Mouse (Mus musculus) lung, postnatal 25 days (tissue): ENCODE results near the gene Tcf19.
"Not testable (repeated sequence)": the region's sequence is repeated elsewhere in the genome, so short reads cannot be mapped to it uniquely, and the experiment has no call there.

Source experiments
- DNase-seq: peaks from one replicate; pipeline ENCODE4 v3.0.0; 2022; ENCODE audit warnings: low spot score

Gene Tcf19

GRCm38 (mm10) chr17:35532360-35532759 is 15.7 kb upstream of the Tcf19 start:
- DNase-seq = no peak

- no peak for DNase-seq
These were observed 10.0 kb upstream of the Tcf19 start for GRCm38 (mm10) chr17:35526644-35527043.

- DNase-seq = no peak
These were observed 7.7 kb upstream of the Tcf19 start for GRCm38 (mm10) chr17:35524354-35524753.

GRCm38 (mm10) chr17:35517526-35517925 is 902 bp upstream of the Tcf19 start:
- no peak for DNase-seq

- DNase-seq = no peak
These were observed 548 bp downstream of the Tcf19 start for GRCm38 (mm10) chr17:35515911-35516640.

GRCm38 (mm10) chr17:35514756-35515155 is 1.9 kb downstream of the Tcf19 start:
- DNase-seq = no peak

- DNase-seq = peak; percentile 76
These were observed 2.7 kb downstream of the Tcf19 start for GRCm38 (mm10) chr17:35513886-35514285.

GRCm38 (mm10) chr17:35512916-35513626 is 3.6 kb downstream of the Tcf19 start:
- DNase-seq = no peak

GRCm38 (mm10) chr17:35509284-35509683 is 7.3 kb downstream of the Tcf19 start:
- DNase-seq = peak; percentile 32

- not testable (repeated sequence) for DNase-seq
These were observed 8.3 kb downstream of the Tcf19 start for GRCm38 (mm10) chr17:35508279-35508678.

GRCm38 (mm10) chr17:35507556-35508260 is 8.9 kb downstream of the Tcf19 start:
- DNase-seq = no peak

- no peak for DNase-seq
These were observed 9.7 kb downstream of the Tcf19 start for GRCm38 (mm10) chr17:35506881-35507280.

- no peak for DNase-seq
These were observed 10.8 kb downstream of the Tcf19 start, which contains the start of gene Pou5f1 for GRCm38 (mm10) chr17:35505776-35506175. TSS of gene Pou5f1 (plus strand) at chr17:35506018.

- no peak for DNase-seq
These were observed 11.8 kb downstream of the Tcf19 start for GRCm38 (mm10) chr17:35504628-35505481.

GRCm38 (mm10) chr17:35503849-35504248 is 12.8 kb downstream of the Tcf19 start:
- no peak for DNase-seq

- DNase-seq = no peak
These were observed 13.9 kb downstream of the Tcf19 start for GRCm38 (mm10) chr17:35502762-35503161.

GRCm38 (mm10) chr17:35502226-35502625 is 14.4 kb downstream of the Tcf19 start:
- no peak for DNase-seq

- no peak for DNase-seq
These were observed 19.5 kb downstream of the Tcf19 start for GRCm38 (mm10) chr17:35497124-35497523.

- DNase-seq = no peak
These were observed 26.3 kb downstream of the Tcf19 start for GRCm38 (mm10) chr17:35490320-35490719.

- no peak for DNase-seq
These were observed 28.6 kb downstream of the Tcf19 start for GRCm38 (mm10) chr17:35488041-35488440.

- DNase-seq = no peak
These were observed 29.9 kb downstream of the Tcf19 start for GRCm38 (mm10) chr17:35486726-35487125.

- no peak for DNase-seq
These were observed 30.9 kb downstream of the Tcf19 start for GRCm38 (mm10) chr17:35485702-35486101.
